Mouse (Mus musculus): ENCODE results near the gene Mrpl27. TPM values are rescaled to one million over a fixed set of nuclear protein-coding genes. Genes with fewer than 3 reads are reported as not detected.

Mrpl27 gene
- 7.5 and 8.3 TPM in 2 replicates for polyA plus RNA-seq (2012; rRNA removed)

GRCm38 (mm10) chr11:94653663-94654436 lies at the start of gene Mrpl27, which contains the start of gene Eme1:
Gene Mrpl27 (plus strand): TSS chr11:94653767.
Gene Eme1 (minus strand): TSS chr11:94653964.

DNA sequence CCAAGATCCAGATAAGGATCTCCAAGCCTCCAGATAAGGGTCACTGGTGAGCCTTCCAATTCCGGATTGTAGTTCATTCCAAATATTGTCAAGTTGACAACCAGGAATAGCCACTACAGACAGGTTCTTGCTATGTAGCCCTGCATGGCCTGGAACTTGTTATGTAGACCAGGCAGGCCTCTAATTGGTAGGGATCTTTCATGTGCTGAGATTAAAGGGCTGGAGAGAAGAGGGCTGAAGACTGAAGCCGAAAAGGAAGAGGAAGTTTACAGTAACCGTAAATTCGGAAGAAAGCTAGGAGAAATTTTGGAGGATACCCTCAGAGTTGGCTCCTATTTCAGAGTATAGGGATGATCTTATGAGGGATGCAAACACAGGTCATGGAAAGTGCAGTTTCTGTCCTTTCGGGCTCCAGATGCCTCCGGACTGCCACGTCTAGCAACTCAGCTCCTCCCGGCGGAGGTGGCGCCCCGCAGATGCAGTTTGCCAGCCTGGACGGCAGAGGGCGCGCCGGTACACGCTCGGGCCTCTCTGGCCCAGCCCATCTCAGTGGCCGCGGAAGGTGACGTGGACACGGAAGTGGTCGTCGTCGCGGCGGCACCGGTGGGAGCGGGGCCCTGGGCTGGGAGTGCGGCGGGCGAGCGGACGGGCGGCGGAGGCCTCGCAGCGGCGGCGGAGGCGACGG lies 24.2 kb upstream of the Mrpl27 start, which contains the start of gene Lrrc59:
TSS of gene Lrrc59 (plus strand) at position 569 of the 685 bp plus-strand sequence.

DNA sequence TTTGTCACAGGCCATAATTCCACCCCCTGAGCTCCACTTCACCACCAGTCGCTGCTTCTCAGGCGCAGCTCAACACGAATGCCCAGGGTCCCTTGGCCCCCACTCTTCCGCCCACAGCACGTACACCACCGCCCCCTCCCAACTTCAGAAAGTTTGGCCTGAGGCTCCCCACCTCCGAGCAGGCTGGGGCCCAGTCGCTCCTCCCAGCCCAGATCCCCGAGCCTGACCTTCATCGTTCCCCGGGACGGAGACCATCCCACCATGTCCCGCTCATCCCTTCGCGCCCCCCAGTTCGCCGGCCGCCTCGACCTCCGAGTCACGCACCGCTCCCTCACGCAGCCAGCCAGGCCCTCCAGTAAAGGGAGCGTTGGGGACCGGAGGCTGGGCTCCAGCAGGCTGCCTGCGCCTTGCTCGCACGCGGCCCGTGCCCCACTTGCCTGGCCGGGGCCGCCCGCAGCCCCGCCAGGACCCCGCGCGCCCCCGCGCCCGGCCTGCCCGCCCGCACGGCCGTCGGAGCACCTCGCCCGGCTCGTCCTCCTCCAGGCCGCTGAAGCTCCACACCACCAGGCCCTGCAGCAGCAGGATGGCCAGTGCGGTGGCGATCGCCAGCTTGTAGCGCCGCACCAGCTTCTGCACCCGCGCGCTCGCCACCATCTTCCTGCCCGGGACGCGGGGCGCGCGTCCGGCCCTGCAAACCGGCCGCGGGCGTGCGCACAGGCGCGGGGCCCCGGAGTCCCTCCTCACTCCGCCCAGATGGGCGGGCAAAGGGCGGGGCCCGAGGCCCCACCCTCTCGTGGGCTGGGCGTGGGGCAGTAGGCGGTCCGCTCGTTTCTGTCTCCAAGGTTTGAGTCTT lies 23.4 kb downstream of the Mrpl27 start, which contains the start of gene Xylt2:
TSS of gene Xylt2 (minus strand) at position 762 of the 853 bp plus-strand sequence.

GRCm38 (mm10) chr11:94704472-94704871 lies 50.9 kb downstream of the Mrpl27 start, which contains the start of gene Gm11541:
Gene Gm11541 (minus strand): TSS chr11:94704499.

Other genes starting within 250 kb of the Mrpl27 start
- gene Cacna1g, start 179.6 kb upstream of the Mrpl27 start, polyA plus RNA-seq (2012; rRNA removed), result 5.4 and 8.9 TPM in 2 replicates
- gene Spata20, start 167.6 kb upstream of the Mrpl27 start, polyA plus RNA-seq (2012; rRNA removed), result 0.23 and 0.24 TPM in 2 replicates
- 58.6 and 121 TPM in 2 replicates for gene Epn3, start 153.8 kb upstream of the Mrpl27 start, polyA plus RNA-seq (2012; rRNA removed)
- gene Mycbpap, start 132.0 kb upstream of the Mrpl27 start, polyA plus RNA-seq (2012; rRNA removed), result 0.82 and 1.1 TPM in 2 replicates
- 5.7 and 6.0 TPM in 2 replicates for gene Rsad1, start 104.5 kb upstream of the Mrpl27 start, polyA plus RNA-seq (2012; rRNA removed)
- 15.3 and 21.6 TPM in 2 replicates for gene Chad, start 88.7 kb upstream of the Mrpl27 start, polyA plus RNA-seq (2012; rRNA removed)
- 9.9 and 11.3 TPM in 2 replicates for gene Acsf2, start 51.9 kb upstream of the Mrpl27 start, polyA plus RNA-seq (2012; rRNA removed)
- 31.1 and 39.8 TPM in 2 replicates for gene Lrrc59, start 24.0 kb upstream of the Mrpl27 start, polyA plus RNA-seq (2012; rRNA removed)
- 0.55 and 0.58 TPM in 2 replicates for gene Eme1, start 197 bp downstream of the Mrpl27 start, polyA plus RNA-seq (2012; rRNA removed)
- 15.4 and 16.1 TPM in 2 replicates for gene Xylt2, start 23.7 kb downstream of the Mrpl27 start, polyA plus RNA-seq (2012; rRNA removed)
- not detected in 2 replicates for gene Gm11541, start 50.7 kb downstream of the Mrpl27 start, polyA plus RNA-seq (2012; rRNA removed)
- gene Cdc34b, start 88.0 kb downstream of the Mrpl27 start, polyA plus RNA-seq (2012; rRNA removed), result 0.08 TPM in 1 of 2 replicates, not detected in the other
- gene Tmem92, start 128.9 kb downstream of the Mrpl27 start, polyA plus RNA-seq (2012; rRNA removed), result not detected in 2 replicates